ENCODE assay signal across 9 mouse cellular contexts in the genomic region with DNA sequence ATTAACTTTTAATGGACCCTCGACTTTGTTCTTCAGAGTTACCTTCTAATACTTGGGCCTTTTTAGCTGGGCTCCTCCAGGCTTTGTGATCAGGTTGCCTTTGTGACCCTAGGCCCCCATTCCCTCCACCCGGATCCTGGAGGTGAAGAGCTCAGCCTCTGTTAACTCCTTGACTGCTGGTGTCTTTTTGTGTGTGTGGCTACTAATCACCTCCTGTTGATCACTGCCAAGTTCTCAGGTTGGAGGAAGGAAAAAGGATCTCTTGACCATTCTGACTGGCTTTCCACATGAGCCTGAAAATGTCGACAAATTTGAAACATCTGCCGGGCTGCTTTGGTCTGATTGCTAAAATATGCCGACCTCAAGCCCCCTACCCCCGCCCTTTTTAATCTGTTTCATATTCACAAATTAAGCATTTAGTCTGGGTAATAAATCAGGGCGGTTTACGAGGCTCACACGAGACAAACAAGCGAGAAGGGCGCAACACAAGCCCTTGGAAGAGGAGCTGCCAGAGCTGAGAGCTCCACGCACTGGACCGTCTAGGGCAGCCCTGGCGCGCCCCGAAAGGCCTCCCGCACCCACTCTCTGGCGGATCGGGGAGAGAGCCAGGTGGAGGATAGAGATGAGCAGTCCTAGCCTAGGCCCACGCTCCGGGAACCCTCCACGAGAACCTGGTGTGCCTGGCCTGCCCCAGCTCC. TPM values are rescaled to one million over a fixed set of nuclear protein-coding genes. Genes with fewer than 3 reads are reported as not detected.
DNase-seq lines count a peak whose midpoint lies in the region; ATAC-seq lines count a peak whose summit lies in the region.
"Had no signal": no experiment of that assay in that cellular context is flagged by ENCODE, and none has a peak within 500 bp of the region (broad histone marks: within the 10 kb centered on the region; RNA-seq: fewer than 3 reads in every experiment).

No protein-coding gene starts in this region.

- DNase-seq in heart, adult 11 months: no peak
- DNase-seq in NIH3T3 (ENCODE audit: low read depth): peak; percentile 41
- peak; percentile 21 for DNase-seq in hindbrain, embryonic 11.5 days (ENCODE audit: low spot score)
- no peak for DNase-seq in midbrain, embryonic 11.5 days (ENCODE audit: low spot score, missing footprints)
- no peak for DNase-seq in cerebellum, adult 11-12 months
- no peak for DNase-seq in ovary, postnatal 14 days (ENCODE audit: low spot score)
- DNase-seq in adrenal gland, adult 8-10 months: no peak
- DNase-seq: adrenal gland, adult 2 months had no signal

- H3K4me2 ChIP-seq in heart, embryonic 12.5 days: peak overlapping the region; percentile 85
- peak overlapping the region; percentile 63 for H3K4me2 ChIP-seq in hindbrain, embryonic 11.5 days (replicated peaks; ENCODE audit: low read depth, low read length)
- peak overlapping the region; percentile 65 for H3K4me2 ChIP-seq in midbrain, embryonic 11.5 days

- 11% methylated on average over 22 of the region's 22 CpGs for WGBS in heart, embryonic 12.5 days
- WGBS in hindbrain, embryonic 11.5 days: 5% methylated on average over 18 of the region's 22 CpGs
- 5% methylated on average over 21 of the region's 22 CpGs for WGBS in midbrain, embryonic 11.5 days

- peaks cover 79% of the 10 kb centered on the region for H3K27me3 ChIP-seq in heart, embryonic 12.5 days (replicated peaks)
- peaks cover 58% of the 10 kb centered on the region for H3K27me3 ChIP-seq in hindbrain, embryonic 11.5 days (ENCODE audit: control insufficient read depth, insufficient read depth, low read length)
- peaks cover 52% of the 10 kb centered on the region for H3K27me3 ChIP-seq in midbrain, embryonic 11.5 days (ENCODE audit: control insufficient read depth, insufficient read depth, low read length)

- H3K36me3 ChIP-seq in heart, embryonic 12.5 days: no peaks in the 10 kb centered on the region
- H3K36me3 ChIP-seq in hindbrain, embryonic 11.5 days (ENCODE audit: control insufficient read depth, insufficient read depth, low read length): no peaks in the 10 kb centered on the region
- no peaks in the 10 kb centered on the region for H3K36me3 ChIP-seq in midbrain, embryonic 11.5 days (ENCODE audit: control insufficient read depth, insufficient read depth, low read length)

- H3K9me3 ChIP-seq in heart, embryonic 12.5 days (replicated peaks): no peaks in the 10 kb centered on the region
- H3K9me3 ChIP-seq in hindbrain, embryonic 11.5 days (ENCODE audit: control insufficient read depth, low read length): no peaks in the 10 kb centered on the region
- no peaks in the 10 kb centered on the region for H3K9me3 ChIP-seq in midbrain, embryonic 11.5 days (ENCODE audit: control insufficient read depth, low read length)

- ATAC-seq in heart, embryonic 12.5 days (ENCODE audit: insufficient number of reproducible peaks, low FRiP score): no peak
- no peak for ATAC-seq in hindbrain, embryonic 11.5 days (ENCODE audit: low FRiP score)
- no peak for ATAC-seq in midbrain, embryonic 11.5 days (ENCODE audit: low FRiP score)

- peak overlapping the region; percentile 89 for H3K9ac ChIP-seq in heart, embryonic 12.5 days
- H3K9ac ChIP-seq in hindbrain, embryonic 11.5 days (ENCODE audit: low read depth, low read length): peak overlapping the region; percentile 81
- peak overlapping the region; percentile 88 for H3K9ac ChIP-seq in midbrain, embryonic 11.5 days (ENCODE audit: low read length)

- peak overlapping the region; percentile 77 for H3K4me3 ChIP-seq in heart, embryonic 12.5 days
- peak overlapping the region; percentile 60 for H3K4me3 ChIP-seq in hindbrain, embryonic 11.5 days (ENCODE audit: low read depth, low read length)
- H3K4me3 ChIP-seq in midbrain, embryonic 11.5 days (ENCODE audit: low read depth, low read length): peak overlapping the region; percentile 57

- peak overlapping the region; percentile 21; the same call in 1 of the 2 replicates for H3K27ac ChIP-seq in heart, embryonic 12.5 days (ENCODE audit: poor library complexity, severe bottlenecking)
- peak overlapping the region; percentile 94; the same call in 1 of the 2 replicates for H3K27ac ChIP-seq in hindbrain, embryonic 11.5 days (ENCODE audit: low read depth, low read length)
- no peak overlapping the region for H3K27ac ChIP-seq in midbrain, embryonic 11.5 days (ENCODE audit: low read depth, low read length)

- H3K4me1 ChIP-seq in heart, embryonic 12.5 days (replicated peaks): peaks cover 59% of the 10 kb centered on the region
- H3K4me1 ChIP-seq in hindbrain, embryonic 11.5 days (replicated peaks; ENCODE audit: control insufficient read depth, insufficient read depth, low read length): peaks cover 9% of the 10 kb centered on the region
- peaks cover 38% of the 10 kb centered on the region for H3K4me1 ChIP-seq in midbrain, embryonic 11.5 days (ENCODE audit: control insufficient read depth, insufficient read depth, low read length)

RNA-seq across cellular contexts. Expression of gene Bcor, which starts 33.6 kb away (rescaled TPM):
- polyA plus RNA-seq in heart, embryonic 12.5 days (2016; fragmentation: Nextera tagmentation; extraction: Ambion mirVana): 20.3 and 23.4 TPM in 2 replicates
- 23.1 and 24.6 TPM in 2 replicates for polyA plus RNA-seq in hindbrain, embryonic 11.5 days (2014; fragmentation: Nextera tagmentation; extraction: Ambion mirVana)
- 26.3 and 27.7 TPM in 2 replicates for polyA plus RNA-seq in midbrain, embryonic 11.5 days (2014; fragmentation: Nextera tagmentation; extraction: Ambion mirVana)
- 10 to 100 TPM; 15.7 to 26.8 (median 19.2) TPM for total RNA-seq in adrenal gland, adult 8-10 months (2022)

Comparison
In these comparisons a context has a peak if more than half of its experiments do, and no peak if none do; other contexts are left out.
1. DNase-seq: peak in NIH3T3 (single experiment) and hindbrain, embryonic 11.5 days (single experiment); none in heart, adult 11 months (single experiment), midbrain, embryonic 11.5 days (single experiment), cerebellum, adult 11-12 months (single experiment), ovary, postnatal 14 days (single experiment) and adrenal gland, adult 8-10 months (single experiment).
2. Peak in every context shown above with its lines, with median percentiles within 50 percentile points of each other: H3K4me2 ChIP-seq, H3K4me3 ChIP-seq and H3K9ac ChIP-seq.